Mouse (Mus musculus) mature B cell (primary cell): ENCODE measurements around the gene Krt86.
"Not testable (repeated sequence)": the region's sequence is repeated elsewhere in the genome, so short reads cannot be mapped to it uniquely, and the experiment has no call there.

Experiments
- in situ Hi-C: fragments of 300-500 bp; cut with MboI; formaldehyde crosslinking; loops from 2 replicates; pipeline ENCODE4 v1.14.3; 2019

The Krt86 gene

GRCm38 (mm10) chr15:101492718-101493117 lies 19.4 kb downstream of the Krt86 start:
- in situ Hi-C loops: no loop called here

GRCm38 (mm10) chr15:101493713-101494112 lies 20.4 kb downstream of the Krt86 start:
- in situ Hi-C loops: no loop called here

- in situ Hi-C loops: no loop called here
These were observed 20.9 kb downstream of the Krt86 start for GRCm38 (mm10) chr15:101494203-101494602.

- in situ Hi-C loops: no loop called here
These were observed 22.0 kb downstream of the Krt86 start for GRCm38 (mm10) chr15:101495266-101495665.

GRCm38 (mm10) chr15:101497181-101497580 lies 23.9 kb downstream of the Krt86 start:
- in situ Hi-C loops: no loop called here

GRCm38 (mm10) chr15:101506896-101507758 lies 33.8 kb downstream of the Krt86 start:
- in situ Hi-C loops: no loop called here

GRCm38 (mm10) chr15:101508247-101508646 lies 35.0 kb downstream of the Krt86 start:
- in situ Hi-C loops: no loop called here

GRCm38 (mm10) chr15:101517161-101517560 lies 43.9 kb downstream of the Krt86 start, which contains the start of gene Gm49425:
Gene Gm49425 (minus strand): TSS chr15:101517261.
- in situ Hi-C loops: not testable (repeated sequence)

- in situ Hi-C loops: no loop called here
These were observed 46.5 kb downstream of the Krt86 start for GRCm38 (mm10) chr15:101519792-101520191.

GRCm38 (mm10) chr15:101522556-101523232 lies 49.4 kb downstream of the Krt86 start:
- in situ Hi-C loops: no loop called here
